Mouse (Mus musculus): ENCODE measurements around the gene Odc1. TPM values are rescaled to one million over a fixed set of nuclear protein-coding genes. Genes with fewer than 3 reads are reported as not detected.

Gene Odc1
- polyA plus RNA-seq, 1 experiment from 2014 or later: 94.3 TPM

DNA sequence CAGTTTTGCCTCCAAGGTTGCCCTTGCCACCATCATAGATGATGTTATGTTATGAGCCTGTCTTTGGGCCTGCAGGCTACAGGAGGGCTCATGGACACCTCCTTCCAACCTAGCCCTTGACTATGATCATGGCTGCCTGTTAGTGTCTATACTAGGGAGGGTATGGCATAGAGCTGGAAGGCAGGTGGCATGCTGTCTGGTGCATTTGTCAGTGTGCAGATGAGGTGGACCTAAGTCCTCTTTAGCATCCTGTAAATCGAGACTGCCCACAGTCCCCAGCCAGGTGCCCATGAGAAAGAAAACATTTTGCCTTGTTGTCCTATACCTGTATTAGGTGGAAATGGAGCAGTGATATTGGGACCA lies 21.4 kb downstream of the Odc1 start:
- H3K27me3 ChIP-seq: no peaks in the 10 kb centered on the region
- 74% methylated on average over 1 of the region's 1 CpGs for WGBS
- H3K36me3 ChIP-seq: no peaks in the 10 kb centered on the region
- H3K27ac ChIP-seq: no peak overlapping the region
- no peak overlapping the region for H3K4me2 ChIP-seq
- H3K4me3 ChIP-seq: no peak overlapping the region
- no peaks in the 10 kb centered on the region for H3K4me1 ChIP-seq (replicated peaks)
- ATAC-seq (replicated peaks; ENCODE audit: insufficient number of reproducible peaks, insufficient read depth, low FRiP score, low read depth): no peak
- H3K9me3 ChIP-seq (replicated peaks): no peaks in the 10 kb centered on the region
- H3K9ac ChIP-seq: no peak overlapping the region

DNA sequence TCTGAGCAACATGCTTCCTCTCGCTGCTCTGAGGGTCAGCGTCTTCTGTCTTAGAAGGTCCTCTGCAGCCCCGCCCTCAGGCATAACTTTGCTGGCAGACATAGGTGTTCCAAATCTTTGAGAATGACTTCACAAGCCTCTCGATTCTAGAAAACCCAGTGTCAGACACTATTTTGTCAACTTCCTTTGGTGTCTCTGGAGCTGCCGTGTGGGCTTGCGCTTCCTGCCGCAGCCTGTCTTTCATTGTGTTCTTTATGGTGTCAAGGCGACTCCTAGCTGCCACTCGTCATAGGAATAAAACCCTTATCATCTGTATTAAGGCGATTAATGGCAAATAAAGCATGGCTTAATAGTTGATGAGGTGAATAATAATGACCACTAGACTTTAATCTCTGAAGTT lies 24.0 kb downstream of the Odc1 start:
- Histone ChIP-seq H3K4me2 (no peak overlapping the region), H3K27me3 (no peaks in the 10 kb centered on the region), H3K9me3 (replicated peaks) (no peaks in the 10 kb centered on the region), H3K4me1 (replicated peaks) (no peaks in the 10 kb centered on the region), H3K27ac (no peak overlapping the region), H3K4me3 (no peak overlapping the region), H3K36me3 (no peaks in the 10 kb centered on the region), H3K9ac (no peak overlapping the region)
- ATAC-seq (replicated peaks; ENCODE audit: insufficient number of reproducible peaks, insufficient read depth, low FRiP score, low read depth): no peak
- WGBS: 72% methylated on average over 10 of the region's 10 CpGs

DNA sequence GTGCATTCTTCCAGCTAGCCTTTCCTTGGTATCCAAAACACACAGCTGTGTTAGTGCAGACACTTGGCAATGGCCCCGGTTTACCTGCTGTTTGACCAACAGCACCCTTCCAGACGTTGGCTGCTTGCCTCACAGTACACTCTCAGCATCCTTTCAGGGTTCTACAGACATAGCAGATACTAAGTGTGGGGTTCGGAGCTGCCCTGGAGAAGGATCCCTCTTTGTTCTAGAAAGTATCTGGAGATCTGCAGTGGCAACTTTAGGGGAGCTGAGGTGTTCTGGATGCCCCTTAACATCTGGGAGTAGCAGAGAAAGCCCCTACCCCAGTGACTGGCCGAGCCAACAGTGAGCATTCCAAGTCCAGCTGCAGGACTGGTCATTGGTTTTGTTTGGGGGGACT lies 30.0 kb downstream of the Odc1 start:
- Histone ChIP-seq H3K27ac (no peak overlapping the region), H3K9me3 (replicated peaks) (no peaks in the 10 kb centered on the region), H3K4me2 (no peak overlapping the region), H3K36me3 (no peaks in the 10 kb centered on the region), H3K27me3 (0 out of 2 replicates have a peak, but pooled peaks cover 3% of the 10 kb centered on the region), H3K4me3 (no peak overlapping the region), H3K9ac (no peak overlapping the region), H3K4me1 (replicated peaks) (no peaks in the 10 kb centered on the region; the same call in 1 of the 2 replicates)
- no peak for ATAC-seq (replicated peaks; ENCODE audit: insufficient number of reproducible peaks, insufficient read depth, low FRiP score, low read depth)
- 81% methylated on average over 4 of the region's 4 CpGs for WGBS

DNA sequence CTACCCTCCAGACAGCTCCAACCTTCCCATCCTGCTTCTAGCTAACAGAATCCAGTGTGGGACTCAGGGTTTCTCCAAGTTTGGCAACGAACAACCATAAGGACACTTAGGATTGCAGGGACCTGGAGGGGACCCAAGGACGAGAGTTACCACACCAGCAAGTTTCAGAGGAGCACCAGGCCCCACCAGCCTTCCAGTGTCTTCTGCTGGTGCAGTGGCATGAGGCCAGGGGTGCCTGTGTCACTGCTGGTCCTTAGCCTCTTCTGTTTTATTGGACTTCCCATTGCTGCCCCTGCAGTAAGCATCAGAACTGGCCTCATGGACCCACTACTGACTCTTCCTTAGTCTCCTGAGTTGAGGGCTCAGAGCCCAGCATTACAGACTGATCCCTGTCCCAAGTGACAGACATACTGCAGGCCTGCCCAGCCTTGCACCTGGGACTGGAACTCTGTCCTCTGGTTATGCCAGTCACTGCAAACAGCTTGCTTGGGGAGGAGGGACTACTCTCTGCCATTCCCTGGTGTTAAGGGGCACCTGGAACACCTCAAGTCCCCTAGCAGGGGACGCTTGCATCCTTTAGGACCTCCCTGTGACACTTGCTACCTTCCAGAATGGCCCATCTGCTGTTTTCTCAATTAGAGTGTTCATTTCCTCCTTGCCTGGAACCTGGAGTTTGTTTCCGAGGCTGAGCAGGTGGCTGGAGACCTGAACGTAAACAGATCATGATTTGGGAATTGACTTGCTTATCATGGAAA lies 30.7 kb downstream of the Odc1 start:
- no peaks in the 10 kb centered on the region for H3K36me3 ChIP-seq
- no peak overlapping the region for H3K9ac ChIP-seq
- no peaks in the 10 kb centered on the region; the same call in 1 of the 2 replicates for H3K4me1 ChIP-seq (replicated peaks)
- H3K27me3 ChIP-seq: 0 out of 2 replicates have a peak, but pooled peaks cover 3% of the 10 kb centered on the region
- no peaks in the 10 kb centered on the region for H3K9me3 ChIP-seq (replicated peaks)
- 54% methylated on average over 5 of the region's 5 CpGs for WGBS
- no peak overlapping the region for H3K4me3 ChIP-seq
- no peak overlapping the region for H3K27ac ChIP-seq
- no peak for ATAC-seq (replicated peaks; ENCODE audit: insufficient number of reproducible peaks, insufficient read depth, low FRiP score, low read depth)
- no peak overlapping the region for H3K4me2 ChIP-seq

DNA sequence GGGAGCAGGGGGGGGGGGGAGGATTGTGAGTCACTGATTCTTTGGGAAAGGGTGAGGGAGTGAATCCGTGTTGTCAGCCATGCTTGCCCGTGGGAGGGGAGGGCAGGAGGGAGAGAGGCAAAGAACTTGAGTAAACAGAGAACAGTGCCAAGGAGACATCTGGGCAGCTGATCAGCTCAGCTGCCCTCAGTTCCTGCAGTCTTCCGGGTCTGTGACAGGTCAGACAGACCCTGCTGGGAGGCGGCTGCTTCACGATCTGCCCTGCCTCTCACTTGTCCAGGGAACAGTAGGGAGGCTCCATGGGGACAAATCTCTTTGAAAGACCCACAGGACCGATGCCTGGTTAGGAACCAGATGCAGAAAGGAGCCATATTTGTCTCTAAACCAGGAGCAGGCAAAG lies 31.4 kb downstream of the Odc1 start:
- Histone ChIP-seq H3K27ac (no peak overlapping the region), H3K4me1 (replicated peaks) (no peaks in the 10 kb centered on the region; the same call in 1 of the 2 replicates), H3K9me3 (replicated peaks) (no peaks in the 10 kb centered on the region), H3K4me2 (no peak overlapping the region), H3K9ac (no peak overlapping the region), H3K27me3 (0 out of 2 replicates have a peak, but pooled peaks cover 3% of the 10 kb centered on the region), H3K36me3 (no peaks in the 10 kb centered on the region), H3K4me3 (no peak overlapping the region)
- 15% methylated on average over 6 of the region's 6 CpGs for WGBS
- ATAC-seq (replicated peaks; ENCODE audit: insufficient number of reproducible peaks, insufficient read depth, low FRiP score, low read depth): no peak

DNA sequence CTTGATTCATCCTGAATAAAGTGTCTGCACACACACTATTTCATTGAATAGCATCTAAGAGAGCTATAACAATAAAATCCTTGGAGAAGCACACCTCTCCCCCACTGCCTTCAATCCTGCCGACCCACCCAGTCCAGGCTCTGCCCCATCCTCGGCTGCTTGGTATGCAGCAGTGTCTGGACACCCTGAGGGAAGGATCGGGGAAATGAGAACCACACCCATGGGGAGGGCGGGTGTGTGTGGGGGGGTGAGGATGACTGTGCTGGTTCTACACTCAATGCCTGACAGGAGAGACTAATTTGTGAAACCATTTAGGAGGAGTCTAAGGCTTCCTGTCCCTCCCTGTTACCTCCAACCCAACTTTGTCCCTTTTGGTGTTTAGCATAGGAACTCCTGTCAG lies 34.0 kb downstream of the Odc1 start:
- no peak overlapping the region for H3K4me3 ChIP-seq
- H3K36me3 ChIP-seq: no peaks in the 10 kb centered on the region
- H3K27me3 ChIP-seq: 0 out of 2 replicates have a peak, but pooled peaks cover 3% of the 10 kb centered on the region
- no peak for ATAC-seq (replicated peaks; ENCODE audit: insufficient number of reproducible peaks, insufficient read depth, low FRiP score, low read depth)
- no peak overlapping the region for H3K27ac ChIP-seq
- no peak overlapping the region for H3K9ac ChIP-seq
- 29% methylated on average over 4 of the region's 4 CpGs for WGBS
- H3K9me3 ChIP-seq (replicated peaks): no peaks in the 10 kb centered on the region
- no peak overlapping the region for H3K4me2 ChIP-seq
- H3K4me1 ChIP-seq (replicated peaks): no peaks in the 10 kb centered on the region; the same call in 1 of the 2 replicates

DNA sequence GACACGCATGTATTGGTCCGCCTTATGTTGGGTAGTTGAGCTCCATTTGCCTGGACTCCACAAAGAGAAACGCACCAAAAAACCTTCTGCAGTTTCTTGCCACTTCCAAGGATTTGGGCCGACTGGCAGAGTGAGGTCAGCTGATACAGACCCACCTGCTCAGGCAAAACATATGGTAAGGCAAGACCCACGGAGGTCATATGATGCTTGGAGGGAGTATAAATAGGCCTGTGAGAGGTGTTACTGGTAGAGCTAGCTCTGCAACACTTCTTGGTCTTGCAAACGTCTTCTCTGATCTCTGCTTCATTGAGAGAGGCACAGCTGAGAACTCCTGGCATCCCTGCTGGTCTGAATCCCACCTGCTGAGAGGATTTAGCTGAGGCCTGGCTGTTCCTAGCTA lies 36.4 kb downstream of the Odc1 start:
- 0 out of 2 replicates have a peak, but pooled peaks cover 3% of the 10 kb centered on the region for H3K27me3 ChIP-seq
- no peaks in the 10 kb centered on the region for H3K36me3 ChIP-seq
- no peak overlapping the region for H3K9ac ChIP-seq
- no peaks in the 10 kb centered on the region; the same call in 1 of the 2 replicates for H3K4me1 ChIP-seq (replicated peaks)
- H3K4me3 ChIP-seq: no peak overlapping the region
- no peak overlapping the region for H3K4me2 ChIP-seq
- H3K27ac ChIP-seq: no peak overlapping the region
- no peaks in the 10 kb centered on the region for H3K9me3 ChIP-seq (replicated peaks)
- 63% methylated on average over 6 of the region's 6 CpGs for WGBS
- ATAC-seq (replicated peaks; ENCODE audit: insufficient number of reproducible peaks, insufficient read depth, low FRiP score, low read depth): no peak

DNA sequence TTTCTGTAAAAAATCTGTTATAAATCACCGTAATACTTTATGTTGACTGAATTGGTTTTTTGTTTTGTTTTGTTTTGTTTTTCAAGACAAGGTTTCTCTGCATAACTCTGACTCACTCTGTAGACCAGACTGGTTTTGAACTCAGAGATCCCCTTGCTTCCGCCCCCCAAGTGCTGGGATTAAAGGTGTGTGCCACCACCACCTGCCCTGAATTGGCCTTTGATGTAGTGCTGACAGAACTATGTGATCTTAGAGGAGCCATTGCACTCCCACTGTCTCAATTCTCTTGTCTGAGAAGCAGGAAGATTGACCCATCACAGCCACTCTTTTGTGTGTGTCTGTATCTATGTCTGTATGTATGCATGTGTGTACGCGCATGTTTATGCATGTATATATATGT lies 37.8 kb downstream of the Odc1 start:
- Histone ChIP-seq H3K4me3 (no peak overlapping the region), H3K9ac (no peak overlapping the region), H3K4me1 (replicated peaks) (no peaks in the 10 kb centered on the region), H3K4me2 (no peak overlapping the region), H3K27ac (no peak overlapping the region), H3K9me3 (replicated peaks) (no peaks in the 10 kb centered on the region), H3K36me3 (no peaks in the 10 kb centered on the region), H3K27me3 (0 out of 2 replicates have a peak, but pooled peaks cover under 1% of the 10 kb centered on the region)
- ATAC-seq (replicated peaks; ENCODE audit: insufficient number of reproducible peaks, insufficient read depth, low FRiP score, low read depth): no peak
- 89% methylated on average over 4 of the region's 4 CpGs for WGBS

DNA sequence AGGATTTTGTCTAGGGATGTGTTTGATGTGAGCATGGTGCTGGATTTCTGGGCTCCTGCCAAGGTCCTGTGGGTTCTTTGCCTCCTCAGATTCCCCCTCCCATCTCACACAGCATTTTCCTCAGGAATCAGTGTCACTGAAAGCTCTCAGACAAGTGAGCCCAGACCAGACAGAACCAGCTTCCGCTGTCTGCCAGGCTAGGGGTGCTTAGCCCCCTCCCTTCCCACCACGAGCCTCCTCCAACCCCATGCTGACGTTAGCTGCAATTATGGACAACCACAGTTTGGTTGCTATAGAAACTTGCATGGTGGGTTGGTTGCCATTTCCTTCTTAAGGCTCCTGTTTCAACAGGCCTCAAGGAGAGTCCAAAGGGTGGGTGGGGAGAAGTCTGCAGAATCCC lies 39.3 kb downstream of the Odc1 start:
- no peak for ATAC-seq (replicated peaks; ENCODE audit: insufficient number of reproducible peaks, insufficient read depth, low FRiP score, low read depth)
- Histone ChIP-seq H3K4me1 (replicated peaks) (no peaks in the 10 kb centered on the region), H3K4me2 (no peak overlapping the region), H3K36me3 (no peaks in the 10 kb centered on the region), H3K27me3 (no peaks in the 10 kb centered on the region), H3K27ac (no peak overlapping the region), H3K4me3 (no peak overlapping the region), H3K9me3 (replicated peaks) (no peaks in the 10 kb centered on the region), H3K9ac (no peak overlapping the region)
- 30% methylated on average over 3 of the region's 3 CpGs for WGBS

DNA sequence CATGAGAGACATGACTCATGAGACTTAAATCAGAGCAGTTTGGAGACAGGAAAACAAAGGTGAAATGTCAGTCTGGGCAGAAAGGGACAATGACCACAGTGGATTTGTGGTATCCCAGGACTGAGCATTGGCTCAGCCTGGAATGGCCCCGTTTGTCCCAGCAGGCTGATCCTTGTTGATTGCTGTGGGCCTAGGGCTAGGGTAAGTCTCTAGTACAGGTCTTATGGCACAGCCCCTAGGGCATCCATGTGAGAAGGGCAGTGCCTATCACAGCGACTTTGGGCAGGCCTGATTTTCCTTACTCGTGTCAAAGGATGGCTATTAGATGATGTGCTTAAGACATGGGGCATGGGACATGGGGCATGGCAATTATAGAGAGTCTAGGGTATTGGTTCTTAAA lies 41.4 kb downstream of the Odc1 start:
- no peaks in the 10 kb centered on the region for H3K4me1 ChIP-seq (replicated peaks)
- no peaks in the 10 kb centered on the region for H3K36me3 ChIP-seq
- no peak overlapping the region for H3K4me3 ChIP-seq
- no peaks in the 10 kb centered on the region for H3K9me3 ChIP-seq (replicated peaks)
- ATAC-seq (replicated peaks; ENCODE audit: insufficient number of reproducible peaks, insufficient read depth, low FRiP score, low read depth): no peak
- H3K9ac ChIP-seq: no peak overlapping the region
- 76% methylated on average over 3 of the region's 3 CpGs for WGBS
- H3K4me2 ChIP-seq: no peak overlapping the region
- no peaks in the 10 kb centered on the region for H3K27me3 ChIP-seq
- no peak overlapping the region for H3K27ac ChIP-seq

DNA sequence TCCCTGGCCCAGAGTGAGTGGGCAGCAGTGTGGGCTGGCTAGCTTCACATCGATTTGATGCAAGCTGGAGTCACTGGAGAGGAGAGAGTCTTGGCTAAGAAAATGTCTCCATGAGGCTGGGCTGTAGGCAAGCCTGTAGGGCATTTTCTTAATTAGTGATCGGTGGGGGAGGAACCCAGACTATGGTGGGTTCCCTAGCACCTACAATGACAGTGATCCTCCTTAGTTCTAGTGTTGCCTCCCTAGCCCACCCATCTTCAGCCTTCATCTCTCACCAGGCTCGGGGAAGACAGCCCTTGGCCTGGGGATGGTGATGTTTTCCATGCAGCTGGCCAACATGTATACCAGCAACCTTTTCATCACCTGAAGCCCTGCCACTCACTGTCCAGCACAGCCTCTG lies 43.8 kb downstream of the Odc1 start:
- Histone ChIP-seq H3K4me1 (replicated peaks) (no peaks in the 10 kb centered on the region), H3K27me3 (no peaks in the 10 kb centered on the region), H3K9me3 (replicated peaks) (no peaks in the 10 kb centered on the region), H3K4me2 (no peak overlapping the region), H3K36me3 (no peaks in the 10 kb centered on the region), H3K27ac (no peak overlapping the region), H3K9ac (no peak overlapping the region), H3K4me3 (no peak overlapping the region)
- 82% methylated on average over 3 of the region's 3 CpGs for WGBS
- ATAC-seq (replicated peaks; ENCODE audit: insufficient number of reproducible peaks, insufficient read depth, low FRiP score, low read depth): no peak

All from heart, embryonic 15.5 days (tissue).